Mouse (Mus musculus) lung, adult 2 months (tissue): Measurements from ENCODE around the gene Mpv17l.
"Not testable (repeated sequence)": the region's sequence is repeated elsewhere in the genome, so short reads cannot be mapped to it uniquely, and the experiment has no call there.

Source experiments
- CTCF ChIP-seq: fragments of 200-500 bp; IDR thresholded peaks from 2 replicates; pipeline ENCODE4 v1.5.1; 2011; ENCODE audit warnings: mild to moderate bottlenecking, low read length, control low read depth; ENCODE audit not compliant: insufficient read depth
- POLR2A ChIP-seq: fragments of 200-500 bp; IDR thresholded peaks from 2 replicates; pipeline ENCODE4 v1.6.1; 2011; ENCODE audit warnings: low read depth, mild to moderate bottlenecking, control low read depth, low read length, borderline replicate concordance; ENCODE audit errors: extremely low read depth

GRCm38 (mm10) chr16:13976358-13976896 is 73.5 kb downstream of the Mpv17l start:
- TF ChIP-seq CTCF, POLR2A: not testable (repeated sequence)
